Mouse (Mus musculus) layer of hippocampus, adult 9-10 months (tissue): ENCODE measurements at regions not wholly inside any gene's neighbourhood (a gene's known extent, or its start where the extent isn't known, plus 50 kb on each side); places are given as distances from the start of the nearest gene placed in this dataset.

Experiments
- DNase-seq: peaks from one replicate; pipeline ENCODE4 v3.0.0; 2022; ENCODE audit warnings: low spot score

DNA sequence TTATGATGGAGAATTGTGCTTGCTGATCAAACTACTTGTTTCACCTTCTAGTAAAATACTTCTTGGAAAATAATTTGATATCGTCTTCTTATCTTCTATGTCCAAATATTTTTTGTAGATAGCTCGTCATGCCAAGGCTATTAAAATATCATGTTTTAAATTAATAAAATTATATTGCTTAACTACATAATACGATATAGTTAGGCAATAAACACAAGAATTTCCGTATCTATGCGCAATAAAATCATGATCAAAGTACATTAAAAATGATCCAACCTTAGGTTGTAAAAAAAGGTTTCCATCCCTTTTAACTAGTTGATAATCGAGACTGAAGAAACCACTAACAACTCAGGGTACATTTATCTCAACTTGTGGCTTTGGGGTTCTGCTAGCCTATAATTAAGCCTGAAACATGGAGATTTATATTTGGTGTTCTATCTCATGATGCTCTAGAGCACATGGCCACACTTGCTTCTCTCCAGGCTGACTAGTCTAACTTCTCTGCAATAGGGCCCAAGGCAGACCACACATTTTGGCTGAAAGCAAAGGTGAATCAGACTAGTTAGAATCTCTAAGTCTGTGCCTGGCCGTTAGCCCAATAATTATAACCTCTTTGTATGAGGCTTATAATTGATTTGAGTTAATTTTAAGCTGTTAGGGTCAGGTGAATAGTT is 314.5 kb downstream of the Plod2 start:
- DNase-seq: no peak

- DNase-seq: no peak
Observed at GRCm38 (mm10) chr9:92865822-92866221, 323.8 kb downstream of the Plod2 start.

GRCm38 (mm10) chr9:92878589-92878988 is 336.6 kb downstream of the Plod2 start:
- peak; percentile 50 for DNase-seq

DNA sequence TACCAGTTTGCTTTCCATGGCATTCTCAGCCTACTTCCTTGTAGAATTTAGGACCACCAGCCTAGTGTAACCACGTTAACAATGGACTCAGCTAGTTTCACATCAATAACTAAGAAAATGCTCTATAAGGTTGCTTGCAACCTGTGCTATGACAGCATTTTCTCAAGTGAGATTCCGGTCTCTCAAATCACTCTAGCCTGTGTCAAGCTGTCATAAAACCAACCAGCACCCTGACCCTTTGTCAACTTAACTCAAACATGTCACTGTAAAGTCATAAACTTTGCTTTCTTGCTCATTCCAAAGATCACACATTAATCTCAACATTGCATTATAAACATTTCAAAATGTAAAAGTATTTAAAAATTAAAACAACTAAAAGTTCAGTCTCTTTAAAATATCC is 337.8 kb downstream of the Plod2 start:
- DNase-seq: no peak

DNA sequence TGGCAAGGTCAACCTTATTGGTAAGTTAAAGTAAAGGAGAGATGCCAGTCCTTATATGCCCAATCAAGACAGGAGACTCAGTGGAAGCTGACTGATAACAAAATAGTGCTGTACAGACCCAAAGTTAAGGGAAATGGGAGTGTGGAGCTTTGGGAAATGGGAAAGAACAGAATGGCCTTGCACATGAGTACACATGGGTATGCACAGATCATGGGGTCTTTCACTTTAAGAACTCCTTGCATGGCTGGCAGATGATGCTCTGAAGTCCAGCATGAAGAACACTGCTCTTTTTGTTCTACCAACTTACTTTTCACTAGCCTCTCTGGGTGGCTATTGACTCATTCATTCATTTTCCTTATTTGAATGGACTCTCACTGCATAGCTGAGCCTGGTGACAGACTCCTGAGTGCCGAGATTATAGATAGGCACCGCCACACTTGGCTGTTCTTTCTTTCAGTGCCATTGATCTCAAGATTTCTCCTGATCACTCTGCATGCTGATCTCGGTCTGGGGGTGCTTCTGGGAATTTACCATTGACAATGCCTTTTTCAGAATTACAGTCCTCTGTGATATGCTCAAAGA is 340.3 kb downstream of the Plod2 start:
- no peak for DNase-seq

GRCm38 (mm10) chr9:92890063-92890462 is 348.0 kb downstream of the Plod2 start:
- DNase-seq: no peak

GRCm38 (mm10) chr9:92899733-92900132 is 357.7 kb downstream of the Plod2 start:
- DNase-seq: peak; percentile 45

- no peak for DNase-seq
Observed at GRCm38 (mm10) chr9:92907102-92907501, 365.1 kb downstream of the Plod2 start.

- no peak for DNase-seq
Observed at GRCm38 (mm10) chr9:92919396-92919795, 377.4 kb downstream of the Plod2 start.

DNA sequence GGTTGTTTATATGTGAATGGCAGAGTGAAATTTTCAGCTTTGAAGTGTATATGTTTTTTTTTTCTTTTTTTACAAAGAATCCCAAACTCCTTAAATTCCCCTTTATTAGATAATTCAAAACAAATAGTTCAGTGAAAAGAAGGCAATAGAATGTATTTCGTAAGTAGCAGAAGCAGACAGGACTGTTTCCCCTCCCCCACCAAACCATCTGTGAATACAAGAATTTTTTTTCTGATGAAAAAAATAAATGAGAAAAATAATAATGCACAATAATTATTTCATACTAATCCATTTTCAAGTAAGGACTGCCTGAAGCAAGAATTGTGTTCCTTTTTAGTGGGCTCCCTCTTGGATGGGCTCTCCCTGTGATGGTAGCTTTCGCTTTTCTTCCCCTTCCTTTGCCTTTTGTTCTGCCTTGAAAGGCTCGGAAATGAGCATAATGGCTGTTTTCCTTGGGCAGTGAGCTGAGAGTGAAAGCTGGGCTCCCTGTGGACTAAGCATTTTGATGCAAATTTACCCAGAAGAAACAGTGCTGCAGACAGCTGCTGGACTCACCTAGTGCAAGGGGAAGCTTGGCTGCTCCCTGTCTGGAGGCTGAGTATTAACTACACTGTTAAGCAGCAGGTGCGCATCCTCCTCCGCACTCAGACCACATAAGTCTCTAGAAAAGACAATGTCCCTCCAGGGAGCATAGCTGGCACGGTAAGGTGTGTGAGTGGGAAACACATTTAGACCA is 388.4 kb downstream of the Plod2 start:
- DNase-seq: no peak

GRCm38 (mm10) chr9:92937802-92938201 is 395.8 kb downstream of the Plod2 start:
- DNase-seq: no peak

- no peak for DNase-seq
Observed at GRCm38 (mm10) chr9:92950092-92950491, 408.1 kb downstream of the Plod2 start.

DNA sequence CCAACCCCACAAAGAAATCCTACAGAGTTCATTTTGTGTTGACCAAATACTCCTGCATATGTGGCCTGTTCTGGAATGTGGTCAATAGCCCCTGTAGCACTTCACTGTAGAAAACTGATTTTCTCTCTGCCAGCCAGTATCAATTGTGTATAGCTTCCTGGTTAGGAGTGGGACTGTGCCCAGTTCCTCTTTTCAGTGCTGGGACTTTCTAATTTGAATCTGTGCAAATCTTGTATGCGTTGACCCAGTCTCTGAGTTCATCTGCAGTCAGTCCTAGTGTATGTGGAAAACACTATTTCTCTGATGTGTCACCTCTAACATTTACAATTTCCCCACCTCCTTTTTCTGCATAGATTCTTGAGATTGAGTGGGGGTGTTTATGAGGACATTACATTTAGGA is 421.3 kb downstream of the Plod2 start:
- no peak for DNase-seq

- DNase-seq: no peak
Observed at GRCm38 (mm10) chr9:92991759-92992158, 449.7 kb downstream of the Plod2 start.

DNA sequence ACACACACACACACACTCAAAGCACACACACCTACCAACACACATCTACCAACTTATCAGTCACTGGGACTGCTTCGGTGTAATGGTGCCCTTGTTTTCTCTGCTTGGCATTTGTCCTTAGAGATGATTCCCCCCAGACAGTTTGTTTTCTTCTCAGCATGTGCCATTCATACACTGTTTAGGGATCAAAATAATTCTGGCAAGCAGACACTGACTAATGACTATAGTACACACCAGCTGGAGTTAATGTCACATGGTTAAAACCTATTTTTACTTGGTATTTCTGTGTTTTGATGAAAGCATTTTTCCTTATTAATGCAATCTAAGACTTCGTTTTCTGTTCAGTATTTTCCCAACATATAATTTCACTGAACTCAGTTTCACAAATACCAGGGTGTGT is 454.1 kb downstream of the Plod2 start:
- DNase-seq: no peak

DNA sequence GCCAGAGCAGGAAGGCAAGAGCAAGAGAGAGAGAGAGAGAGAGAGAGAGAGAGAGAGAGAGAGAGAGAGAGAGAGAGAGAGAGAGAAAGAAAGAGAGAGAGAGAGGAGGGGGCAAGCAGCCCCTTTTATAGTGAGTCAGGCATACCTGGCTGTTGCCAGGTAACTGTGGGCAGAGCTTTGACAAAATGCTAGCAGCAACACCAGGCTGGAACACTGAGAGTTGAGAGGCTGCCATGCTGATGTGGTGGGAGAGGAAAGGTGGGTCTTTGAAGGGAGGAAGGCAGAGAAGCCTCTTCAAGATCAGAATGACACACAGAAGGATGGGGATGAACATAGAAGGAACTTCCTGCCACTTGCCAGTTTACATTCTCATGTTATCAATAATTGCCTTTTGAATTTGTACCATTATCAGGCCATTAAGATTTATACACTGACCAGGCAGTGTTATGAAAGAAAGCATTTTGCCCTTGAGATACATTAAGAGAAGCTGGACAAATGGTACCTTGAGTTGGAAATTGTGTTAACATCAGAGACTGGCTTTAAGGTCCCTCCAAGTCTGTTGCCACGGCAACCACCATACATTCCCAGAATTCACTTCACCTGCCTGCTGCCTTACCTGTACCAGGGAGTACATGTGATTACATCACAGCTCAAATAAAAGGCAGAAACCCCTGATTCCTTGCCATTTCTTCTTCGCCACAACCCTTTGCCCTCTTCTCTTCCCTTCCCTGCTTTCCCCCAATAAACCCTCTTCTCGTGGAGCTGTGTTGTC is 463.3 kb downstream of the Plod2 start:
- DNase-seq: no peak

GRCm38 (mm10) chr9:93008511-93009302 is 466.7 kb downstream of the Plod2 start:
- DNase-seq: no peak

GRCm38 (mm10) chr9:93044298-93044912 is 502.4 kb downstream of the Plod2 start:
- no peak for DNase-seq

- no peak for DNase-seq
Observed at GRCm38 (mm10) chr9:93072140-93072539, 530.1 kb downstream of the Plod2 start.

- DNase-seq: no peak
Observed at GRCm38 (mm10) chr9:93083114-93083513, 541.1 kb downstream of the Plod2 start.

GRCm38 (mm10) chr9:93098008-93098581 is 556.1 kb downstream of the Plod2 start:
- no peak for DNase-seq
